Mouse (Mus musculus) myocyte (in vitro differentiated cells): ENCODE data around the gene Ubox5.

ENCODE experiments used
- E2F4 ChIP-seq: IDR thresholded peaks from one replicate; pipeline ENCODE4 v1.6.1; 2011; ENCODE audit warnings: mild to moderate bottlenecking, control low read depth, moderate library complexity; ENCODE audit not compliant: insufficient read depth
- POLR2A ChIP-seq: IDR thresholded peaks from one replicate; pipeline ENCODE4 v1.6.1; 2011; ENCODE audit warnings: low read depth, mild to moderate bottlenecking, control low read depth, moderate library complexity; ENCODE audit not compliant: insufficient read length
- SRF ChIP-seq: IDR thresholded peaks from one replicate; pipeline ENCODE4 v1.6.1; 2011; ENCODE audit warnings: low read depth; ENCODE audit not compliant: control insufficient read depth, insufficient read length

DNA sequence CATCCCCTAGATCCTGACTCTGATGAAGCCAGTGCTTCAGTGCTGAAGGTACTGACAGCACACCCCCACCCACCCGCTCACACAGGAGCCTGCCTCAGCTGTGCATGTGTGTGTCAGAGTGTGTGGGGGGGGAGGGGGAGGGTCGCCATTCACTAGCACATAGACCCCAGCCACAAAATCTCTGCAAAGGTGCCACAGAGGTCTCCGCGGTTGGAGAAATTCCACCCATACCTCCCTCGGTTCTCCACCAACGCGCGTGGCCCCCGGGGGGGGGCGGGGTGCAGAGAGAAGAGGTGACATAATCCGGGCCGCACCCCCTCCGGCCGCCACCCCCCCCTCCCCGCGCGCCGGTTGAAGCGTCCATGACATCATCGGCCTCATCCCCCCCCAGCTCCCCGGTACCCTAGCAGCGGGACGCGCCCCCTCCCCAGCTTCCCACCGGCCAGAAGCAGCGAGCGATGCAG lies 12.4 kb upstream of the Ubox5 start:
- TF ChIP-seq POLR2A (no peak), E2F4 (no peak), SRF (no peak)
